Mouse (Mus musculus): Measurements from ENCODE around the gene Daxx.

The Daxx gene

GRCm38 (mm10) chr17:33920282-33921097 lies 11.3 kb downstream of the Daxx start:
- peak; percentile 80 for DNase-seq (ENCODE audit: low spot score)

GRCm38 (mm10) chr17:33921361-33921760 lies 12.1 kb downstream of the Daxx start:
- no peak for DNase-seq (ENCODE audit: low spot score)

GRCm38 (mm10) chr17:33924577-33925283 lies 15.5 kb downstream of the Daxx start:
- no peak for DNase-seq (ENCODE audit: low spot score)

- DNase-seq (ENCODE audit: low spot score): no peak
Observed at GRCm38 (mm10) chr17:33925406-33926116, 16.3 kb downstream of the Daxx start.

- no peak for DNase-seq (ENCODE audit: low spot score)
Observed at GRCm38 (mm10) chr17:33926207-33926932, 17.2 kb downstream of the Daxx start.

- DNase-seq (ENCODE audit: low spot score): no peak
Observed at GRCm38 (mm10) chr17:33928251-33928947, 19.2 kb downstream of the Daxx start.

GRCm38 (mm10) chr17:33929371-33930279 lies 20.4 kb downstream of the Daxx start, which contains the start of gene Rgl2:
Gene Rgl2, plus strand, starts transcription at chr17:33929543.
- DNase-seq (ENCODE audit: low spot score): peak; percentile 94

- peak; percentile 62 for DNase-seq (ENCODE audit: low spot score)
Observed at GRCm38 (mm10) chr17:33930280-33931158, 21.3 kb downstream of the Daxx start.

- DNase-seq (ENCODE audit: low spot score): no peak
Observed at GRCm38 (mm10) chr17:33931159-33931866, 22.1 kb downstream of the Daxx start.

GRCm38 (mm10) chr17:33931947-33932346 lies 22.7 kb downstream of the Daxx start:
- DNase-seq (ENCODE audit: low spot score): no peak

- DNase-seq (ENCODE audit: low spot score): no peak
Observed at GRCm38 (mm10) chr17:33932448-33932847, 23.2 kb downstream of the Daxx start.

- no peak for DNase-seq (ENCODE audit: low spot score)
Observed at GRCm38 (mm10) chr17:33932970-33933369, 23.8 kb downstream of the Daxx start.

- no peak for DNase-seq (ENCODE audit: low spot score)
Observed at GRCm38 (mm10) chr17:33935422-33936055, 26.3 kb downstream of the Daxx start.

- no peak for DNase-seq (ENCODE audit: low spot score)
Observed at GRCm38 (mm10) chr17:33936993-33937392, 27.8 kb downstream of the Daxx start.

GRCm38 (mm10) chr17:33938783-33939182 lies 29.6 kb downstream of the Daxx start:
- no peak for DNase-seq (ENCODE audit: low spot score)

GRCm38 (mm10) chr17:33940206-33940805 lies 31.1 kb downstream of the Daxx start, which contains the start of the genes Pfdn6 and Wdr46:
Gene Pfdn6, minus strand, starts transcription at chr17:33940343.
Gene Wdr46, plus strand, starts transcription at chr17:33940660.
- peak; percentile 86 for DNase-seq (ENCODE audit: low spot score)

GRCm38 (mm10) chr17:33940981-33941380 lies 31.8 kb downstream of the Daxx start:
- DNase-seq (ENCODE audit: low spot score): no peak

All from urinary bladder, postnatal 25 days (tissue).